Mouse (Mus musculus) olfactory bulb, adult 2 months (tissue): ENCODE data around the gene Lsg1.

Experiments
- CTCF ChIP-seq: fragments of 200-500 bp; IDR thresholded peaks from 2 replicates; pipeline ENCODE4 v1.5.1; 2012; ENCODE audit warnings: low read depth, mild to moderate bottlenecking, low read length, moderate library complexity; ENCODE audit not compliant: insufficient read depth
- POLR2A ChIP-seq: fragments of 200-500 bp; IDR thresholded peaks from 2 replicates; pipeline ENCODE4 v1.6.1; 2012; ENCODE audit warnings: mild to moderate bottlenecking, low read depth, low read length, moderate library complexity; ENCODE audit not compliant: insufficient read depth

DNA sequence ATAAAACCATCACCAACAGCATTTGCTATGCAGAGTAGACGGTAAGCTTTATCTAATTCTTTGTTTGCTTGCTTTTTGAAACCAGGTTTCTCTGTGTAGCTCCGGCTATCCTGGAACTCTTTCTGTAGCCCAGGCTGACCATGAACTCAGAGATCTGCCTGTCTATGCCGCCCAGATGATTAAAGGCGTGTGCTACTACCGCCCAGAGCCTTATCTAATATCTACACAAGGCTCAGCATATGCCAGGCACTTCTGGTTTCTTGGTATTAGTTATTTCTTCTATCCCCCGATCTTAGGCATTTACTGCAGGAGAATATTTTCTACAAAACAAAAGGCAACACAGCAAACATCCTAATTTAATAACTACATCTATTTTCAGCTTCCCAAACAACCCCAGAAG lies 21.8 kb downstream of the Lsg1 start:
- TF ChIP-seq POLR2A (no peak), CTCF (no peak)
